Mouse (Mus musculus) adrenal gland, adult (tissue): Measurements from ENCODE around the gene Stau1.

Experiments used
- DNase-seq, 2 experiments: peaks; one replicate each; pipeline ENCODE4 v3.0.0; 2022 to 2023; ENCODE audit warnings: low spot score in 1 of 2; ENCODE audit not compliant: inconsistent age in 2 of 2

The Stau1 gene

GRCm38 (mm10) chr2:166990861-166991260 is 5.2 kb downstream of the Stau1 start:
- no peak for DNase-seq

DNA sequence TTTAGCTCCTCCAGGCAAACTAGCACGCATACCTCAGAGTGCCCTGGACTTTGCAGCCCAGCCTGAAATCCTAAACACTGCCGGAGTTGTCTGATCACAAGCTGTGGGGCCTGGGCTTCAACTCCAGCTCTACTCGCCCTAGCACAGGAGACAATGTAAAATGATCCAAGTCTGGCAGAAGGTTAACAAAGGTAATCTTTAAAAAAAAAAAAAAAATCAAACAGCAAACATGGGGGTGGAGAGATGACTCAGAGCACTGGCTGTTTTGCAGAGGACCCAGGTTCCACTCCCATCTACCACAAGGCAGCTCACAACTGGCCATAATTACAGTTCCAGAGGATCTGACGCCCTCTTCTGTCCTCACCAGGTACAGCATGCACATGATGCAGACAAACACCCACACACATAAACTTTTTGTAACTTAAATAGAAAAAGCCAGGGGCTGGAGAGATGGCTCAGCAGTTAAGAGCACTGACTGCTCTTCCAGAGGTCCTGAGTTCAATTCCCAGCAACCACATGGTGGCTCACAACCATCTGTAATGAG is 12.7 kb downstream of the Stau1 start:
- DNase-seq, result no peak

DNA sequence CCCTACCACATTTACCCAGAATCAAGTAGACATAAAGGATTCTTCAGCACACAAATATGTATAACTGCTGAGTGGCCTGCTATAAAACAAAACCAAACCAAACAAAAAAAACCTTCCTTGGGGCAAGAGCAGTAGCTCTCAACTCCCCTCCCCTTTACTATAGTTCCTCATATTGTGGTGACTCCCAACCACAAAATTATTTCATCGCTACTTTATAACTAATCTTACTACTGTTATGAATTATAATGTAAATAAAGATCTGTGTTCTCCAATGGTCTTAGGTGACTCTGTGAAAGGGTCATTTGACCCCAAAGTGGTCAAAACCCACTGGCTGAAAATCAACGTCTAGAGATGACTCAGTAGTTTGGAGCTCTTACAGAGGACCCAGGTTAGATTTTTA is 15.9 kb downstream of the Stau1 start:
- DNase-seq, result no peak

DNA sequence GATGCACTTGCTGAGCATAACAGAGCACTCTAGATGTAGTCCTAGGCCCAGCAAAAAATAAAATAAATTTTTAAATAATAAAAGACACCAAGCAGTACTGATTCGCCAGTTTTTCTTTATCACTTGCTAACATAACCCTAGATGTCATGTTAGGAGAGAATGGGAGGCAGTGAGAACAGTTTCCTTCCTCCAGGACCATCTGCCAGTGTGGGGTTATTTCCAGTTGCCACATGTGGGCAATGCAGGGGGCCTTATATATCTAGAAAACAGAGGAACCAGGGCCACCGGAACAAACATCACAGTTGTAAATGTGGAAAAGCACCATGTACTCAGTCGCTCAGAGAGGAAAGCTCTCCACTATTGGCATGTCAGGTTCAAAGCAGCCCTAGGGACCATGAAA is 18.6 kb downstream of the Stau1 start:
- DNase-seq, result no peak

GRCm38 (mm10) chr2:166976356-166976755 is 19.7 kb downstream of the Stau1 start:
- peak in 1 of 2 experiments; percentile 43 for DNase-seq

DNA sequence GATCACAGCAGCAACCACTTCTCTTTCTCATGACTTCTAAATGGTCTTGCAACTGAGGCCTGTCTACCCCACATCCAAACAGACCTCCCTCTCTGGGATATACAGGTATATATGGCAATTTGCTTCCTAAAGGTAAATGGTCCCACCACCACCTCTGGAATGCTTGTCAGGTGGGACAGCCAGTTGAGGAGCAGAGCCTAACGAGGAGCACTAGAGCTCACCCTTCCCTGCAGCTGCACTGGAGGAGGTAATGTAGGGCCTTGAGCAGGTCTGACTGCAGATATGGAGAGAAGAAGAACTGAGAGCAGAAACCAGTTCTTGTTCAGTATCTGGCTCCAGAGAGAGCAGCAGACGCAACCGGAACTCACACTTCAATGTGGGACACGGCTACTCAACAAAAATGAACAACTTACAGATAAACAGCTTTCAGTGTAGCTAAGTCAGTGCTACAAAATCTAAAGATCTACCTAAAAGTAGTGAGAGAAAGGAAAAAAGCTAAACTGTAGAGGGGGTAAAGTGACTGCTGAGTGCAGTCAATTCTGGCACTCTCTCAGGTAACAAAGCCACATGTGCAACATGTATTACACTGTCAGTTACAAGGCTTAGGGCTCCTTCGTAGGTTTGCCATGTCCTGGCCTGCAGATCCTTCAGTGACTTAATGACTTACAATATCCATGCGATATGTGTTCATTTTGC is 21.8 kb downstream of the Stau1 start:
- DNase-seq, result no peak

GRCm38 (mm10) chr2:166973153-166973552 is 22.9 kb downstream of the Stau1 start:
- DNase-seq, result peak in 1 of 2 experiments; percentile 54

DNA sequence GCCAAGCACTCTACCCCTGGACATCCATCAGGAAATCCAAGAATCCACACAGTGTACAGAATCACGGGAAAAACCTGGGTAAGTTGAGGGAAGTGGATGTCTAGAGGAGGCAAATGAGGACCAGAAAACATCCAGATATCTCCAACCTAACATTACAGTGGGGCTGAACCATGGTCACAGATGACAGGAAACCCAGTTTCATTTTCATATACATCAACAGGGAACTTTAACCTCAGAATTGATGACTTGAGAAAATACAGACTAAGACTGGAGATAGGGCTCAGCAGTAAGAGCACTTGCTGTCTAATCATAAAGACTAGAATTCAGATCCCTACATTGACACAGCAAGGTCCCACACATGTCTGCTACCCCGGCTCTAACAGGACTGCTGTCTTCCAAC is 31.3 kb downstream of the Stau1 start:
- DNase-seq, result no peak

GRCm38 (mm10) chr2:166963257-166963656 is 32.8 kb downstream of the Stau1 start:
- no peak for DNase-seq

DNA sequence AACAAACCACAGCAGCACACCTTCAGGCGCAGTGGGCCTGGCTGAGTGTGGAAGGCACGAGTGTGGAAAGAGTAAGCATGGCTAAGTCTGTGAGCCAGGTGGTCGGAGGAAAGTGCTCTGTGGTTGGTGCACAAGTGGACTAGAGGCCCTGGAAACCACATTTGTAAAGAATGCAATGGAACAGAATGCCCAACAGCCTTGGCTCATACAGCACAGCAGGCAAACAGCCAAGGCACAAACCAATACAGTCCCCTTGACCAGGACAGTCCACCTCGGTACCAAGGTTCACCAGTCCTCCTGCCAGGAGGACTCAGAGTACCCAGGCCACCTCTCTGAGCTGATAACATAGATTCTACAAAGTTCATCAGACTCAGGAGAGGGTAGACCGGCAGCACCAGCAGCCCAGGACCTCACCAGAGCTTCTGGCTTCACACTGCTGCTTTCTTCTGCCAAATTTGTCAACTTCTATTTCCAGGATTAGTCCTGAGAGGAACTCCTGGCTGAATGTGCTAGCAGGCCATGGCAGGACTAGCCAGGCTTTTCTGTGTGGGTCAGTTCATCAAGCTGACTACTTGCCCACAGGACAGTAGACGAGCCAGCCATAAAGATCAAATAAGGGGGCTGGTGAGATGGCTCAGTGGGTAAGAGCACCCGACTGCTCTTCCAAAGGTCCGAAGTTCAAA is 35.3 kb downstream of the Stau1 start:
- peak; percentile 64 to 85 for DNase-seq

DNA sequence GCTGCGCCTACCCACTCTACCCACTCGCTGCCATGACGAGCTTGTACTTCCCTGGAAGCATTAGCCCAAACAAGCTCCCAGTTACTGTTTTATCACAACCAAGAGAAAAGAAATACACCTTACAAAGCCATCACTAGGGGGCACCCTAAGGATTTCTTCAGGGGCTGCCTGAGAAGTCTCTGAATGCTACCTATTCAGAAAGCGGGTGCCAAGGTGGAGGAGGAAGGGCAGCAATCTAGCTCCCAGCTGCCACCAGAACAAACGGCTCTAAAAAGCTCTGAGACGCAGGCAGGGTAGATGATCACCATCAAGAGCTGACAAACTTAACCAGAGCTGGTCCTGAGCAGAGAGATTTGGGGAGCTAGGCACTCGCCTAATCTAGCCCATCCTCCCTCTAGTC is 39.3 kb downstream of the Stau1 start:
- peak; percentile 47 to 89 for DNase-seq

GRCm38 (mm10) chr2:166952151-166952550 is 43.9 kb downstream of the Stau1 start:
- DNase-seq, result no peak

GRCm38 (mm10) chr2:166950853-166951648 is 45.0 kb downstream of the Stau1 start:
- DNase-seq, result peak; percentile 24 to 72

DNA sequence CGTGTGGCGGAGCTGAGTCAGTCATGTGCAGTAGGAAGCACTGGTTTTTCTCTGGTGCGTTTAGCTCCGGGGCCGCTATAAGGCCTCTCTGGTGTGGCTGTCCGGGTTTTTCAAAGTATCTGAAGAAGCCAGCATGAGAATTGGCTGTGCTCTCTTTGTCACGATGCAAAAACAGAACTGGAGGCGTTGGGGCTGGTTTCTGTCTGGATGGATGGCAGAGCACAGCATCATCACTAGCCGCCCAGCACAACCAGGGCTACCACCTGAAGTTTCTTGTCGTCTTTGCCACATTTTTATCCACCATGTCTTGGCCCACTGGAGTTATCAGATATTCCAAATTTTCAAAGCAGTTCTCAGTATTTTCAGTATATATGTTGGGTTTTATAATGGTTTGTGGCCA is 47.2 kb downstream of the Stau1 start:
- no peak for DNase-seq

GRCm38 (mm10) chr2:166948246-166948645 is 47.9 kb downstream of the Stau1 start:
- DNase-seq, result no peak

DNA sequence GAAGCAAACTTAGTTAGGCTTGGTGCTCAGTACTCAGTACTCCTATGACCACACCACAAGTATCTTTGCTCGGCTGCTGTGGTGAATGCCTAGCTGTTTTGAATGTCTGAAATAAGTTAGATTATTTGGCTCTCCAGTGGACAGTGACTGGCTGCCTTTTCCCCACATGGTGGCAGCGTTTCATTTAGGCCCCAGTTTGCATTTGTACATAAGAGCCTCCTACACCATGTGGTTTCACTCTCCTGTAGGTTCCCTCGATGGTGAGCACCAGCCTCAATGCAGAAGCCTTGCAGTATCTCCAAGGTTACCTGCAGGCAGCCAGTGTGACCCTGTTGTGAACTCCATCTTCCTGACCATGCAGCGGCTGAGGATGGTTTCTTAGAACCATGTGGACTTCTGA is 50.6 kb downstream of the Stau1 start:
- peak in 1 of 2 experiments; percentile 55 for DNase-seq

GRCm38 (mm10) chr2:166944346-166944745 is 51.8 kb downstream of the Stau1 start:
- DNase-seq, result no peak

GRCm38 (mm10) chr2:166943146-166943545 is 53.0 kb downstream of the Stau1 start:
- DNase-seq, result no peak

- no peak for DNase-seq
Observed at GRCm38 (mm10) chr2:166936166-166936565, 59.9 kb downstream of the Stau1 start.

GRCm38 (mm10) chr2:166935582-166935981 is 60.5 kb downstream of the Stau1 start:
- no peak for DNase-seq

DNA sequence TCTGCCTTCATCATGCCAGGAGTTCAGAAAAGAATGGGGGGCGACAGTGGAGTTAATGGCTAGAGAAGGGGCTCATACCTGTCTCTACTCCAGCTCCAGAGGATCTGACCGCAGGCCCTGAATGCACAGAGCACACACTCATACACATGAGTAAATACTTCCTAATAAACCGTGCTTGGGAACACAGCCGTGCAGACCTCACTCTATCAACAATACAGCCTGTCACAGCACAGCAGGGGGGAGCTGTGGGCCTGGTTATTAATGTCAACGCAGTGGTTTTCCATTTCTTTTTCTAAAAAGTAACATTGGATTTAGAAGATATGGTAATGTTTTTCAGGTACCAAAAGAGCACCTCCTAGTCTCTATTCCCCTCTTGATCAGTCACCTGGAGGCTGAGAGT is 61.7 kb downstream of the Stau1 start:
- no peak for DNase-seq

- DNase-seq, result peak in 1 of 2 experiments; percentile 69
Observed at GRCm38 (mm10) chr2:166933943-166934342, 62.2 kb downstream of the Stau1 start.
